Mouse (Mus musculus) CH12.LX (cell line): ENCODE data around the gene Col7a1. TPM values are rescaled to one million over a fixed set of nuclear protein-coding genes. Genes with fewer than 3 reads are reported as not detected.

Experiments
- DNase-seq: peaks from one replicate; pipeline ENCODE4 v3.0.0-alpha.2; 2013; ENCODE audit errors: extremely low read depth
- H3K27ac ChIP-seq: 2 replicates; pipeline ENCODE4 v1.5.1; 2012; ENCODE audit warnings: low read depth, mild to moderate bottlenecking, control low read depth, moderate library complexity; ENCODE audit not compliant: insufficient read depth
- H3K27me3 ChIP-seq: replicated peaks from 2 replicates; pipeline ENCODE3; 2012; ENCODE audit warnings: inconsistent platforms
- H3K36me3 ChIP-seq, 2 experiments: replicated peaks in 1 of 2; 2 replicates each; pipeline versions ENCODE3 to v1.6.1; 2012; ENCODE audit warnings: inconsistent platforms in 1 of 2, low read length in 1 of 2, mild to moderate bottlenecking in 1 of 2, mixed read lengths in 1 of 2, moderate library complexity in 1 of 2; ENCODE audit not compliant: control insufficient read depth in 1 of 2, insufficient read depth in 1 of 2
- H3K4me1 ChIP-seq, 2 experiments: 2 replicates each; pipeline ENCODE4 v1.6.1; 2012; ENCODE audit warnings: inconsistent platforms in 1 of 2, moderate library complexity in 1 of 2; ENCODE audit not compliant: insufficient read depth in 2 of 2, control insufficient read depth in 1 of 2
- H3K4me2 ChIP-seq: 2 replicates; pipeline ENCODE4 v1.6.1; 2012; ENCODE audit warnings: low read depth, mild to moderate bottlenecking, control low read depth; ENCODE audit not compliant: poor library complexity, insufficient read depth, severe bottlenecking
- H3K4me3 ChIP-seq, 3 experiments: fragments of 150-350 bp in 1 of 3; sonication (generic) in 1 of 3; replicated peaks in 1 of 3; 2 replicates each; pipeline versions ENCODE3 to v1.5.1; 2011 to 2012; ENCODE audit warnings: low read depth in 2 of 3, low read length in 2 of 3, mild to moderate bottlenecking in 2 of 3, moderate library complexity in 2 of 3, control low read depth in 1 of 3, improper control_type of control experiment in 1 of 3, inconsistent platforms in 1 of 3, mixed read lengths in 1 of 3; ENCODE audit not compliant: poor library complexity in 1 of 3
- H3K79me2 ChIP-seq: replicated peaks from 2 replicates; pipeline ENCODE4 v1.6.1; 2012; ENCODE audit warnings: mild to moderate bottlenecking, moderate library complexity; ENCODE audit not compliant: control insufficient read depth, poor library complexity, insufficient read depth, severe bottlenecking; ENCODE audit errors: extremely low read depth
- H3K9ac ChIP-seq: 2 replicates; pipeline ENCODE4 v1.6.1; 2012; ENCODE audit warnings: low read depth, mild to moderate bottlenecking, control low read depth, moderate library complexity; ENCODE audit not compliant: insufficient read depth
- H3K9me3 ChIP-seq: replicated peaks from 2 replicates; pipeline ENCODE3; 2012; ENCODE audit warnings: low read length, inconsistent platforms, mixed read lengths
- CHD1 ChIP-seq: IDR thresholded peaks from 2 replicates; pipeline ENCODE4 v1.6.1; 2012; ENCODE audit warnings: low read depth, low read length, improper control_type of control experiment, inconsistent platforms
- E2F4 ChIP-seq: IDR thresholded peaks from 2 replicates; pipeline ENCODE4 v1.6.1; 2011; ENCODE audit warnings: low read depth, low read length, improper control_type of control experiment; ENCODE audit not compliant: insufficient replicate concordance
- ELF1 ChIP-seq: IDR thresholded peaks from 2 replicates; pipeline ENCODE4 v1.6.1; 2014; ENCODE audit warnings: low read depth, mild to moderate bottlenecking, inconsistent platforms, low read length, improper control_type of control experiment
- ETS1 ChIP-seq: conservative IDR thresholded peaks from 2 replicates; pipeline ENCODE4 v1.6.1; 2012; ENCODE audit warnings: low read depth, mild to moderate bottlenecking, inconsistent platforms, low read length, improper control_type of control experiment, moderate library complexity
- GABPA ChIP-seq: IDR thresholded peaks from 2 replicates; pipeline ENCODE4 v1.6.1; 2012; ENCODE audit warnings: low read depth, low read length, improper control_type of control experiment, inconsistent platforms; ENCODE audit not compliant: insufficient replicate concordance
- HCFC1 ChIP-seq: IDR thresholded peaks from 2 replicates; pipeline ENCODE4 v1.6.1; 2012; ENCODE audit warnings: low read depth, mild to moderate bottlenecking, inconsistent platforms, low read length, improper control_type of control experiment
- IRF4 ChIP-seq: IDR thresholded peaks from 2 replicates; pipeline ENCODE4 v1.6.1; 2014; ENCODE audit warnings: low read depth, mild to moderate bottlenecking, inconsistent platforms, low read length, improper control_type of control experiment
- JUND ChIP-seq: conservative IDR thresholded peaks from 2 replicates; pipeline ENCODE4 v1.6.1; 2011; ENCODE audit warnings: low read depth, low read length, improper control_type of control experiment
- KAT2A ChIP-seq: IDR thresholded peaks from 2 replicates; pipeline ENCODE4 v1.6.1; 2012; ENCODE audit warnings: low read length, improper control_type of control experiment, inconsistent platforms; ENCODE audit not compliant: insufficient replicate concordance
- MAZ ChIP-seq: IDR thresholded peaks from 2 replicates; pipeline ENCODE4 v1.6.1; 2012; ENCODE audit warnings: low read depth, mild to moderate bottlenecking, inconsistent platforms, low read length, improper control_type of control experiment, moderate library complexity
- MEF2A ChIP-seq: IDR thresholded peaks from 2 replicates; pipeline ENCODE4 v1.6.1; 2014; ENCODE audit warnings: low read depth, mild to moderate bottlenecking, inconsistent platforms, low read length, improper control_type of control experiment, borderline replicate concordance
- MXI1 ChIP-seq: IDR thresholded peaks from 2 replicates; pipeline ENCODE4 v1.6.1; 2011; ENCODE audit warnings: mild to moderate bottlenecking, low read depth, low read length, improper control_type of control experiment
- NELFE ChIP-seq: IDR thresholded peaks from 2 replicates; pipeline ENCODE4 v1.6.1; 2011; ENCODE audit warnings: low read depth, low read length, improper control_type of control experiment
- NRF1 ChIP-seq: IDR thresholded peaks from 2 replicates; pipeline ENCODE4 v1.6.1; 2014; ENCODE audit warnings: low read depth, mild to moderate bottlenecking, inconsistent platforms, low read length, improper control_type of control experiment, moderate library complexity
- POLR2A ChIP-seq: IDR thresholded peaks from 2 replicates; pipeline ENCODE4 v1.6.1; 2011; ENCODE audit warnings: low read depth, mild to moderate bottlenecking, improper control_type of control experiment, low read length
- RAD21 ChIP-seq: IDR thresholded peaks from 2 replicates; pipeline ENCODE4 v1.6.1; 2011; ENCODE audit warnings: low read depth, mild to moderate bottlenecking, low read length, improper control_type of control experiment, moderate library complexity
- SIN3A ChIP-seq: IDR thresholded peaks from 2 replicates; pipeline ENCODE4 v1.6.1; 2012; ENCODE audit warnings: low read length, improper control_type of control experiment, inconsistent platforms
- SMC3 ChIP-seq: IDR thresholded peaks from 2 replicates; pipeline ENCODE4 v1.6.1; 2011; ENCODE audit warnings: low read depth, low read length, improper control_type of control experiment
- TCF12 ChIP-seq: IDR thresholded peaks from 2 replicates; pipeline ENCODE4 v1.6.1; 2014; ENCODE audit warnings: low read depth, mild to moderate bottlenecking, inconsistent platforms, low read length, improper control_type of control experiment
- UBTF ChIP-seq: IDR thresholded peaks from 2 replicates; pipeline ENCODE4 v1.6.1; 2012; ENCODE audit warnings: low read depth, mild to moderate bottlenecking, inconsistent platforms, low read length, improper control_type of control experiment, moderate library complexity
- USF2 ChIP-seq: conservative IDR thresholded peaks from 2 replicates; pipeline ENCODE4 v1.6.1; 2011; ENCODE audit warnings: low read depth, low read length, improper control_type of control experiment
- ZC3H11A ChIP-seq: IDR thresholded peaks from 2 replicates; pipeline ENCODE4 v1.6.1; 2012; ENCODE audit warnings: low read depth, mild to moderate bottlenecking, inconsistent platforms, low read length, improper control_type of control experiment
- ZMIZ1 ChIP-seq: IDR thresholded peaks from 2 replicates; pipeline ENCODE4 v1.6.1; 2012; ENCODE audit warnings: low read depth, mild to moderate bottlenecking, inconsistent platforms, low read length, improper control_type of control experiment
- dilution Hi-C: fragments of 300-500 bp; cut with MboI; formaldehyde crosslinking; loops from 2 replicates; pipeline ENCODE4 v1.14.3; 2020; ENCODE audit warnings: low sequenced_read_pairs; ENCODE audit not compliant: extremely low pct_unique_long_range_greater_than_20kb, extremely low pct_ligation_motif_present
- in situ Hi-C: fragments of 300-500 bp; cut with MboI; formaldehyde crosslinking; loops from 3 replicates; pipeline ENCODE4 v1.14.3; 2019; ENCODE audit warnings: low sequenced_read_pairs, low pct_ligation_motif_present, low pct_unique_long_range_greater_than_20kb, mixed read lengths
- polyA plus RNA-seq: library from polyadenylated mRNA; unstranded; fragments of >175 nt; gene quantifications from 2 replicates; pipeline ENCODE4 v1.2.1, GENCODE M21; 2012; ENCODE audit warnings: low read depth; ENCODE audit not compliant: insufficient read length
- total RNA-seq, 2 experiments: library from RNA; depleted of rRNA; stranded (reverse); fragments of 300-350 nt in 1 of 2; fragments of >200 nt in 1 of 2; gene quantifications; 2 replicates each; pipeline ENCODE4 v1.2.3; 2012 to 2014

Gene Col7a1
- total and polyA plus RNA-seq, 3 experiments, result 0.31 to 2.0 (median 0.98) TPM

GRCm38 (mm10) chr9:108949231-108949966 is 4.0 kb upstream of the Col7a1 start:
- Histone ChIP-seq H3K4me1 (no peaks in the 10 kb centered on the region), H3K27ac (no peak overlapping the region), H3K4me2 (no peak overlapping the region), H3K9ac (no peak overlapping the region), H3K9me3 (no peaks in the 10 kb centered on the region), H3K27me3 (no peaks in the 10 kb centered on the region), H3K36me3 (peaks cover 56 to 70% of the 10 kb centered on the region in 2 experiments), H3K79me2 (no peaks in the 10 kb centered on the region), H3K4me3 (no peak overlapping the region)
- TF ChIP-seq NRF1, result no peak
- TF ChIP-seq SMC3, result no peak
- no peak for TF ChIP-seq E2F4
- no peak for TF ChIP-seq HCFC1
- TF ChIP-seq ZMIZ1, result no peak
- TF ChIP-seq KAT2A, result no peak
- no peak for TF ChIP-seq NELFE
- no peak for TF ChIP-seq IRF4
- TF ChIP-seq RAD21, result no peak
- in situ Hi-C loops, result no loop called here
- no peak for DNase-seq
- dilution Hi-C loops, result no loop called here

GRCm38 (mm10) chr9:108949967-108950728 is 3.2 kb upstream of the Col7a1 start:
- Histone ChIP-seq H3K36me3 (peaks cover 49 to 62% of the 10 kb centered on the region in 2 experiments), H3K27ac (no peak overlapping the region), H3K9ac (no peak overlapping the region), H3K4me1 (no peaks in the 10 kb centered on the region), H3K4me2 (no peak overlapping the region), H3K9me3 (no peaks in the 10 kb centered on the region), H3K79me2 (no peaks in the 10 kb centered on the region)
- in situ Hi-C loops, result no loop called here
- dilution Hi-C loops, result no loop called here
- TF ChIP-seq MAZ, result no peak
- no peak for TF ChIP-seq HCFC1
- TF ChIP-seq NELFE, result no peak
- no peak for TF ChIP-seq JUND
- no peak for TF ChIP-seq ELF1
- TF ChIP-seq CHD1, result no peak
- TF ChIP-seq TCF12, result no peak
- TF ChIP-seq ZMIZ1, result no peak
- no peak for TF ChIP-seq MXI1
- TF ChIP-seq IRF4, result no peak
- TF ChIP-seq MEF2A, result no peak
- no peak for TF ChIP-seq E2F4
- TF ChIP-seq ETS1, result no peak
- no peak for TF ChIP-seq USF2
- TF ChIP-seq SIN3A, result no peak
- no peak for TF ChIP-seq GABPA
- no peak for TF ChIP-seq POLR2A
- no peak for TF ChIP-seq UBTF
- no peak for TF ChIP-seq ZC3H11A
- TF ChIP-seq, all 38 proteins: peak for 0
- H3K27me3 ChIP-seq, result no peaks in the 10 kb centered on the region
- no peak for DNase-seq
- no peak overlapping the region for H3K4me3 ChIP-seq
